Mouse (Mus musculus) adrenal gland, adult 2 months (tissue): ENCODE data around the gene Ubb. TPM values are rescaled to one million over a fixed set of nuclear protein-coding genes. Genes with fewer than 3 reads are reported as not detected.

ENCODE experiments used
- DNase-seq: peaks from one replicate; pipeline ENCODE4 v3.0.0; 2021
- polyA plus RNA-seq: library from polyadenylated mRNA; depleted of rRNA; stranded (reverse); fragments of >200 nt; gene quantifications from 2 replicates; pipeline ENCODE4 v1.2.3, GENCODE M21; 2012
- total RNA-seq, 2 experiments: library from RNA; stranded (reverse); gene quantifications; 2 replicates each; pipeline ENCODE4 v1.2.3; 2021

The Ubb gene
- total and polyA plus RNA-seq, 3 experiments, result 1,206 to 1,758 (median 1,385) TPM

- DNase-seq, result peak; percentile 91
Measured at GRCm38 (mm10) chr11:62551226-62552119, 502 bp downstream of the Ubb start.

GRCm38 (mm10) chr11:62553186-62553585 is 2.2 kb downstream of the Ubb start:
- no peak for DNase-seq

- DNase-seq, result no peak
Measured at GRCm38 (mm10) chr11:62553633-62554032, 2.7 kb downstream of the Ubb start.

GRCm38 (mm10) chr11:62554163-62554855 is 3.3 kb downstream of the Ubb start:
- DNase-seq, result no peak

- DNase-seq, result no peak
Measured at GRCm38 (mm10) chr11:62554934-62555517, 4.1 kb downstream of the Ubb start.

GRCm38 (mm10) chr11:62555896-62556412 is 5.0 kb downstream of the Ubb start:
- DNase-seq, result peak; percentile 61

GRCm38 (mm10) chr11:62557205-62557604 is 6.2 kb downstream of the Ubb start:
- no peak for DNase-seq

GRCm38 (mm10) chr11:62558152-62558551 is 7.2 kb downstream of the Ubb start:
- DNase-seq, result no peak

- DNase-seq, result peak; percentile 79
Measured at GRCm38 (mm10) chr11:62558961-62559646, 8.1 kb downstream of the Ubb start.

GRCm38 (mm10) chr11:62560463-62561016 is 9.6 kb downstream of the Ubb start:
- DNase-seq, result no peak

GRCm38 (mm10) chr11:62563590-62563989 is 12.6 kb downstream of the Ubb start:
- no peak for DNase-seq

- DNase-seq, result no peak
Measured at GRCm38 (mm10) chr11:62565747-62566146, 14.8 kb downstream of the Ubb start.

GRCm38 (mm10) chr11:62566211-62566610 is 15.2 kb downstream of the Ubb start:
- DNase-seq, result no peak

- DNase-seq, result no peak
Measured at GRCm38 (mm10) chr11:62568300-62568699, 17.3 kb downstream of the Ubb start.

GRCm38 (mm10) chr11:62573959-62574702 is 23.2 kb downstream of the Ubb start, which contains the start of gene Trpv2:
TSS of gene Trpv2 (plus strand) at chr11:62574486.
- no peak for DNase-seq

GRCm38 (mm10) chr11:62574703-62575085 is 23.7 kb downstream of the Ubb start:
- DNase-seq, result no peak

GRCm38 (mm10) chr11:62575297-62575658 is 24.3 kb downstream of the Ubb start:
- peak; percentile 82 for DNase-seq

- peak; percentile 56 for DNase-seq
Measured at GRCm38 (mm10) chr11:62575659-62576438, 24.9 kb downstream of the Ubb start.

GRCm38 (mm10) chr11:62576530-62577152 is 25.7 kb downstream of the Ubb start:
- DNase-seq, result no peak

GRCm38 (mm10) chr11:62583031-62583430 is 32.1 kb downstream of the Ubb start:
- DNase-seq, result no peak
